Mouse (Mus musculus) embryonic stem cell, embryonic (primary cell): ENCODE measurements at regions not wholly inside any gene's neighbourhood (a gene's known extent, or its start where the extent isn't known, plus 50 kb on each side); places are given as distances from the start of the nearest gene placed in this dataset.

ENCODE experiments used
- CTCF ChIA-PET, 4 experiments: fragments of 300-600 bp in 2 of 4; fragments of 350-600 bp in 2 of 4; sonication (Branson Sonifier 250); formaldehyde crosslinking; loops; one replicate each; lab custom pipeline; 2022; ENCODE audit warnings: inconsistent platforms in 2 of 4; lab: Charles Lee
- POLR2A ChIA-PET, 4 experiments: fragments of 300-600 bp in 2 of 4; fragments of 350-600 bp in 2 of 4; sonication (Branson Sonifier 250); formaldehyde crosslinking; loops; one replicate each; lab custom pipeline; 2022; ENCODE audit warnings: antibody characterized with exemption in 4 of 4, inconsistent platforms in 1 of 4; lab: Charles Lee

DNA sequence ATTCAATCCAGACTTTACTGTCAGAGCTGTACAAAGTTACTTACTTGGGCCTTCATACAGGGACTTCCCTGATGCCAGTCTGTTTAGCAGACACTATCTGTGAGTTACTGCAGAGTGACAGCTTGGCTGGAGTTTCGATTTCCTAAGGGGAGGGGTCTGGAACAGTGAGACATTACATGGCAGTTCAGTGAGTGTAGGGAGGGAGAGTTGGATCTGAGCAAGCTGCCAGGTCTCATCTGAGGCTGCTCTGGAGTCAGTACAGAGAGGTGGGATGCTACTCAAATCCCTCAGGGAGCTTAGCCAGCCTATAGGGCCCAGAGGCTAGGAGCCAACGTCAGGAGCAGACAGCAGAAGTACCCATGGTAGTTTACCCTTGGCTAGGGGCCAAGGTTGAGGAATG lies 1329.8 kb upstream of the Nr2f1 start:
- CTCF ChIA-PET, result no interaction called here
- POLR2A ChIA-PET, result no interaction called here

DNA sequence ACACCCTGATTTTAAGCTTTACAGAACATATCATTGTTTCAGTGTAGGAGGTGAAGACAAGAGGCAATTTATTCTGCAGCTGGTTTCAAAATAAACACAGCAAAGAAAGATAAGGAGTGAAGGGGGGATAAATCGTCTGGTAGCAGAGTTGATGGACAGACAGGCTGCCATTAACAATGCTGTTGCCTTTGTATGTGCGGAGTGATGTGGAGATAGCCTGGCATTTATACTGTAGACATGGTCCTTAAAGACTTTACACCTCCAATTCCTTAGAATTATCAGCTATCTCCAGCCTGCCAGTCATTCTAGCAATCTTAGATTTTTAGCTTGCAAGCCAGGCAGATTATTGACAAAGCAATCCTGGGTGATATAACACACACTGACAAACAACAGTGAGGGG lies 1332.5 kb upstream of the Arrdc3 start:
- ChIA-PET POLR2A (no interaction called here), CTCF (no interaction called here)

DNA sequence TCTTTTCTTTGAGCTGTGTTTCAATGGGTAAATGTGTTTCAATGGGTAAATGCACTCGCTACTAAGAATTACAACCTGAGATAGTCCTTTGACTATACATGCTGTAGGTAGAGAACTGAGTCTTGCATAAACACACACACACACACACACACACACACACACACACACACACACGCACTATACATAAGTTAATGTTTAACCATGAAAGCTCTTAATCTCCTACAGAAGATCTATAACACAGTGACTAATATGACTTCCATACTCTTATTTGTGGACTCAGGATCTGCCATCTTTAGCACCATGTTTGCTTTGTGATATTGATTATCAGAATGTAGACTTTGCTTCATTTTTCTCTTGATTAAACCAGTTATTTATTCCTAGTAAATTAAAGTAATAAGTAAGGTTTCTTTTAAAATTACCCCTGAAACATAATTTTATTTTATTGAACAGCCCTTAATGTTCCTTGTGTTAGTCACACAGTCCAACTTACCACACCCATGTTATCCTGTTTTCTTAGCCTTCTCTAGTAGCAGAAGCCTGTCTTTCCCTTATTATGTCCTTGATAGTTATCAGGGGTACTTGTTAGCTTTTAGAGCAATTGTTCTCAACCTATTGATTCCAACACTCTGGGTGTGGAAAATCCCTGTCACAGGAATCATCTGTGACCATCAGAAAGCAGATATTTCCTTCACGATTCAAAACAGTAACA lies 1327.5 kb upstream of the Arrdc3 start:
- CTCF ChIA-PET, result interaction anchor here in 1 of 4 experiments (0.7 kb wide), 1 partner anchor 705 kb away, joined by 9 read pairs; no protein-coding TSS in a partner anchor
- POLR2A ChIA-PET, result interaction anchor here in 1 of 4 experiments (0.7 kb wide), 1 partner anchor 1060 kb away, joined by 3 read pairs; no protein-coding TSS in a partner anchor
